Mouse (Mus musculus): Measurements from ENCODE around the gene Lmx1b. TPM values are rescaled to one million over a fixed set of nuclear protein-coding genes. Genes with fewer than 3 reads are reported as not detected.
A peak's percentile ranks its signal among the peaks of the same experiment; 100 is the strongest.

Gene Lmx1b
- polyA plus RNA-seq, 1 experiment from 2014 or later, result 0.94 TPM

- peaks cover 16% of the 10 kb centered on the region for H3K4me1 ChIP-seq (ENCODE audit: insufficient read depth, low read length)
- whole genome bisulfite sequencing, result 25% methylated on average over 11 of the region's 11 CpGs
- H3K4me3 ChIP-seq (ENCODE audit: low read length), result no peak overlapping the region
- H3K9me3 ChIP-seq (ENCODE audit: low read length), result no peaks in the 10 kb centered on the region
- H3K27ac ChIP-seq (ENCODE audit: low read length), result no peak overlapping the region
- H3K36me3 ChIP-seq (ENCODE audit: insufficient read depth, low read length), result no peaks in the 10 kb centered on the region
- 0 out of 2 replicates have a peak, but pooled peaks have one; percentile 24 for ATAC-seq (ENCODE audit: low FRiP score, low TSS enrichment)
- no peak overlapping the region for H3K9ac ChIP-seq (replicated peaks; ENCODE audit: low read length)
- no peak overlapping the region for H3K4me2 ChIP-seq (replicated peaks; ENCODE audit: low read depth, low read length)
- H3K27me3 ChIP-seq (ENCODE audit: insufficient read depth, low read length), result peaks cover 4% of the 10 kb centered on the region; the same call in 1 of the 2 replicates
Observed at GRCm38 (mm10) chr2:33666388-33666945, 26.2 kb upstream of the Lmx1b start.

GRCm38 (mm10) chr2:33665363-33666058 is 25.2 kb upstream of the Lmx1b start:
- no peak overlapping the region for H3K9ac ChIP-seq (replicated peaks; ENCODE audit: low read length)
- H3K4me3 ChIP-seq (ENCODE audit: low read length), result no peak overlapping the region
- WGBS, result 20% methylated on average over 13 of the region's 13 CpGs
- H3K9me3 ChIP-seq (ENCODE audit: low read length), result no peaks in the 10 kb centered on the region
- peaks cover 4% of the 10 kb centered on the region; the same call in 1 of the 2 replicates for H3K27me3 ChIP-seq (ENCODE audit: insufficient read depth, low read length)
- H3K4me1 ChIP-seq (ENCODE audit: insufficient read depth, low read length), result peaks cover 16% of the 10 kb centered on the region
- no peak overlapping the region for H3K27ac ChIP-seq (ENCODE audit: low read length)
- ATAC-seq (ENCODE audit: low FRiP score, low TSS enrichment), result peak; percentile 69
- H3K36me3 ChIP-seq (ENCODE audit: insufficient read depth, low read length), result no peaks in the 10 kb centered on the region
- H3K4me2 ChIP-seq (replicated peaks; ENCODE audit: low read depth, low read length), result 0 out of 2 replicates have a peak overlapping the region, but pooled peaks have one; percentile 3

- Histone ChIP-seq H3K9ac (replicated peaks; ENCODE audit: low read length) (no peak overlapping the region), H3K9me3 (ENCODE audit: low read length) (no peaks in the 10 kb centered on the region), H3K4me3 (ENCODE audit: low read length) (no peak overlapping the region), H3K4me1 (ENCODE audit: insufficient read depth, low read length) (peaks cover 16% of the 10 kb centered on the region), H3K4me2 (replicated peaks; ENCODE audit: low read depth, low read length) (no peak overlapping the region), H3K36me3 (ENCODE audit: insufficient read depth, low read length) (no peaks in the 10 kb centered on the region), H3K27ac (ENCODE audit: low read length) (no peak overlapping the region), H3K27me3 (ENCODE audit: insufficient read depth, low read length) (peaks cover 4% of the 10 kb centered on the region; the same call in 1 of the 2 replicates)
- no peak; the same call in 1 of the 2 replicates for ATAC-seq (ENCODE audit: low FRiP score, low TSS enrichment)
- 73% methylated on average over 4 of the region's 4 CpGs for WGBS
Observed at GRCm38 (mm10) chr2:33664661-33665060, 24.4 kb upstream of the Lmx1b start.

- Histone ChIP-seq H3K9ac (replicated peaks; ENCODE audit: low read length) (0 out of 2 replicates have a peak overlapping the region, but pooled peaks have one; percentile 41), H3K36me3 (ENCODE audit: insufficient read depth, low read length) (no peaks in the 10 kb centered on the region), H3K27me3 (ENCODE audit: insufficient read depth, low read length) (no peaks in the 10 kb centered on the region), H3K4me1 (ENCODE audit: insufficient read depth, low read length) (peaks cover 3% of the 10 kb centered on the region; the same call in 1 of the 2 replicates), H3K27ac (ENCODE audit: low read length) (no peak overlapping the region), H3K4me3 (ENCODE audit: low read length) (peak overlapping the region; percentile 37), H3K9me3 (ENCODE audit: low read length) (no peaks in the 10 kb centered on the region), H3K4me2 (replicated peaks; ENCODE audit: low read depth, low read length) (peak overlapping the region; percentile 55)
- WGBS, result 5% methylated on average over 7 of the region's 7 CpGs
- 0 out of 2 replicates have a peak, but pooled peaks have one; percentile 39 for ATAC-seq (ENCODE audit: low FRiP score, low TSS enrichment)
Observed at GRCm38 (mm10) chr2:33659288-33659629, 18.9 kb upstream of the Lmx1b start.

GRCm38 (mm10) chr2:33658602-33659287 is 18.4 kb upstream of the Lmx1b start:
- no peaks in the 10 kb centered on the region for H3K36me3 ChIP-seq (ENCODE audit: insufficient read depth, low read length)
- H3K4me3 ChIP-seq (ENCODE audit: low read length), result peak overlapping the region; percentile 37
- H3K4me2 ChIP-seq (replicated peaks; ENCODE audit: low read depth, low read length), result peak overlapping the region; percentile 55
- 0 out of 2 replicates have a peak overlapping the region, but pooled peaks have one; percentile 41 for H3K9ac ChIP-seq (replicated peaks; ENCODE audit: low read length)
- WGBS, result 49% methylated on average over 11 of the region's 12 CpGs
- H3K4me1 ChIP-seq (ENCODE audit: insufficient read depth, low read length), result peaks cover 3% of the 10 kb centered on the region; the same call in 1 of the 2 replicates
- no peak overlapping the region for H3K27ac ChIP-seq (ENCODE audit: low read length)
- no peaks in the 10 kb centered on the region for H3K27me3 ChIP-seq (ENCODE audit: insufficient read depth, low read length)
- ATAC-seq (ENCODE audit: low FRiP score, low TSS enrichment), result no peak
- no peaks in the 10 kb centered on the region for H3K9me3 ChIP-seq (ENCODE audit: low read length)

- H3K4me1 ChIP-seq (ENCODE audit: insufficient read depth, low read length), result peaks cover 12% of the 10 kb centered on the region
- ATAC-seq (ENCODE audit: low FRiP score, low TSS enrichment), result no peak
- no peaks in the 10 kb centered on the region for H3K36me3 ChIP-seq (ENCODE audit: insufficient read depth, low read length)
- H3K9me3 ChIP-seq (ENCODE audit: low read length), result no peaks in the 10 kb centered on the region
- no peak overlapping the region for H3K9ac ChIP-seq (replicated peaks; ENCODE audit: low read length)
- WGBS, result 84% methylated on average over 22 of the region's 22 CpGs
- H3K4me2 ChIP-seq (replicated peaks; ENCODE audit: low read depth, low read length), result no peak overlapping the region
- no peak overlapping the region for H3K4me3 ChIP-seq (ENCODE audit: low read length)
- H3K27me3 ChIP-seq (ENCODE audit: insufficient read depth, low read length), result peaks cover 11% of the 10 kb centered on the region
- H3K27ac ChIP-seq (ENCODE audit: low read length), result no peak overlapping the region
Observed at GRCm38 (mm10) chr2:33652517-33653198, 12.3 kb upstream of the Lmx1b start.

- Histone ChIP-seq H3K4me2 (replicated peaks; ENCODE audit: low read depth, low read length) (no peak overlapping the region), H3K27me3 (ENCODE audit: insufficient read depth, low read length) (peaks cover 44% of the 10 kb centered on the region), H3K9me3 (ENCODE audit: low read length) (no peaks in the 10 kb centered on the region), H3K27ac (ENCODE audit: low read length) (no peak overlapping the region), H3K4me3 (ENCODE audit: low read length) (no peak overlapping the region), H3K4me1 (ENCODE audit: insufficient read depth, low read length) (peaks cover 12% of the 10 kb centered on the region), H3K36me3 (ENCODE audit: insufficient read depth, low read length) (no peaks in the 10 kb centered on the region), H3K9ac (replicated peaks; ENCODE audit: low read length) (no peak overlapping the region)
- WGBS, result 22% methylated on average over 3 of the region's 3 CpGs
- peak; percentile 31; the same call in 1 of the 2 replicates for ATAC-seq (ENCODE audit: low FRiP score, low TSS enrichment)
Observed at GRCm38 (mm10) chr2:33649371-33649770, 9.1 kb upstream of the Lmx1b start.

- no peak overlapping the region for H3K4me3 ChIP-seq (ENCODE audit: low read length)
- no peak overlapping the region for H3K4me2 ChIP-seq (replicated peaks; ENCODE audit: low read depth, low read length)
- H3K36me3 ChIP-seq (ENCODE audit: insufficient read depth, low read length), result no peaks in the 10 kb centered on the region
- H3K4me1 ChIP-seq (ENCODE audit: insufficient read depth, low read length), result peaks cover 12% of the 10 kb centered on the region
- H3K27ac ChIP-seq (ENCODE audit: low read length), result no peak overlapping the region
- peaks cover 49% of the 10 kb centered on the region for H3K27me3 ChIP-seq (ENCODE audit: insufficient read depth, low read length)
- ATAC-seq (ENCODE audit: low FRiP score, low TSS enrichment), result peak; percentile 57; the same call in 1 of the 2 replicates
- WGBS, result 13% methylated on average over 4 of the region's 4 CpGs
- H3K9me3 ChIP-seq (ENCODE audit: low read length), result no peaks in the 10 kb centered on the region
- H3K9ac ChIP-seq (replicated peaks; ENCODE audit: low read length), result no peak overlapping the region
Observed at GRCm38 (mm10) chr2:33648894-33649293, 8.6 kb upstream of the Lmx1b start.

GRCm38 (mm10) chr2:33646283-33646550 is 5.9 kb upstream of the Lmx1b start:
- no peak overlapping the region for H3K9ac ChIP-seq (replicated peaks; ENCODE audit: low read length)
- no peak for ATAC-seq (ENCODE audit: low FRiP score, low TSS enrichment)
- H3K9me3 ChIP-seq (ENCODE audit: low read length), result no peaks in the 10 kb centered on the region
- no peaks in the 10 kb centered on the region for H3K36me3 ChIP-seq (ENCODE audit: insufficient read depth, low read length)
- no peak overlapping the region for H3K27ac ChIP-seq (ENCODE audit: low read length)
- H3K4me1 ChIP-seq (ENCODE audit: insufficient read depth, low read length), result peaks cover 24% of the 10 kb centered on the region
- 20% methylated on average over 3 of the region's 3 CpGs for WGBS
- H3K4me3 ChIP-seq (ENCODE audit: low read length), result no peak overlapping the region
- peaks cover 68% of the 10 kb centered on the region for H3K27me3 ChIP-seq (ENCODE audit: insufficient read depth, low read length)
- H3K4me2 ChIP-seq (replicated peaks; ENCODE audit: low read depth, low read length), result no peak overlapping the region
